Mouse (Mus musculus) natural killer cell, adult 2 months (primary cell): ENCODE measurements around the gene Cacna2d3.

ENCODE experiments used
- DNase-seq, 2 experiments: peaks; one replicate each; pipeline ENCODE4 v3.0.0; 2022; ENCODE audit warnings: low spot score in 2 of 2

Gene Cacna2d3

GRCm38 (mm10) chr14:29015896-29016295 lies 705.8 kb downstream of the Cacna2d3 start:
- DNase-seq, result no peak

GRCm38 (mm10) chr14:29014680-29015079 lies 707.0 kb downstream of the Cacna2d3 start:
- DNase-seq, result no peak

GRCm38 (mm10) chr14:29013161-29013560 lies 708.5 kb downstream of the Cacna2d3 start:
- no peak for DNase-seq

- no peak for DNase-seq
These were observed 712.0 kb downstream of the Cacna2d3 start for GRCm38 (mm10) chr14:29009644-29010043.

- no peak for DNase-seq
These were observed 716.3 kb downstream of the Cacna2d3 start for GRCm38 (mm10) chr14:29005228-29005840.

GRCm38 (mm10) chr14:28996569-28996968 lies 725.1 kb downstream of the Cacna2d3 start:
- no peak for DNase-seq

GRCm38 (mm10) chr14:28988211-28988900 lies 733.3 kb downstream of the Cacna2d3 start:
- no peak for DNase-seq

- DNase-seq, result no peak
These were observed 737.4 kb downstream of the Cacna2d3 start for GRCm38 (mm10) chr14:28984276-28984675.

GRCm38 (mm10) chr14:28980482-28980881 lies 741.2 kb downstream of the Cacna2d3 start:
- DNase-seq, result no peak

GRCm38 (mm10) chr14:28979230-28979629 lies 742.4 kb downstream of the Cacna2d3 start:
- no peak for DNase-seq

- DNase-seq, result no peak
These were observed 749.0 kb downstream of the Cacna2d3 start for GRCm38 (mm10) chr14:28972620-28973019.

GRCm38 (mm10) chr14:28969247-28969646 lies 752.4 kb downstream of the Cacna2d3 start:
- DNase-seq, result no peak

GRCm38 (mm10) chr14:28966881-28967280 lies 754.8 kb downstream of the Cacna2d3 start:
- no peak for DNase-seq

- DNase-seq, result no peak
These were observed 760.3 kb downstream of the Cacna2d3 start for GRCm38 (mm10) chr14:28961379-28961778.

GRCm38 (mm10) chr14:28959042-28959441 lies 762.6 kb downstream of the Cacna2d3 start:
- DNase-seq, result no peak

- DNase-seq, result no peak
These were observed 763.3 kb downstream of the Cacna2d3 start for GRCm38 (mm10) chr14:28958131-28959015.

GRCm38 (mm10) chr14:28955181-28955580 lies 766.5 kb downstream of the Cacna2d3 start:
- no peak for DNase-seq

- no peak for DNase-seq
These were observed 767.1 kb downstream of the Cacna2d3 start for GRCm38 (mm10) chr14:28954588-28954987.

- no peak for DNase-seq
These were observed 767.6 kb downstream of the Cacna2d3 start for GRCm38 (mm10) chr14:28954086-28954485.

GRCm38 (mm10) chr14:28953409-28953808 lies 768.3 kb downstream of the Cacna2d3 start:
- no peak for DNase-seq

GRCm38 (mm10) chr14:28950499-28950898 lies 771.2 kb downstream of the Cacna2d3 start:
- no peak for DNase-seq

- DNase-seq, result no peak
These were observed 771.9 kb downstream of the Cacna2d3 start for GRCm38 (mm10) chr14:28949785-28950184.
